ENCODE assay signal across 19 mouse cellular contexts in genomic region chr5:150276611-150277010, GRCm38 (mm10).
DNase-seq lines count a peak whose midpoint lies in the region; ATAC-seq and TF ChIP-seq lines count a peak whose summit lies in the region.
"Had no signal": no experiment of that assay in that cellular context is flagged by ENCODE, and none has a peak within 500 bp of the region (broad histone marks: within the 10 kb centered on the region; RNA-seq: fewer than 3 reads in every experiment).

No protein-coding gene starts in this region.

- H3K4me3 ChIP-seq in gastrocnemius, adult 2 months: no peak overlapping the region
- H3K4me3 ChIP-seq in liver, adult 2 months (ENCODE audit: insufficient read depth, low read depth, low read length): no peak overlapping the region
- H3K4me3 ChIP-seq in liver, embryonic 12.5 days: no peak overlapping the region
- no peak overlapping the region for H3K4me3 ChIP-seq in brown adipose tissue, adult 24 weeks (ENCODE audit: insufficient read depth, low read depth, low read length)
- no peak overlapping the region for H3K4me3 ChIP-seq in heart, postnatal 0 days (ENCODE audit: low read depth, low read length)
- no peak overlapping the region for H3K4me3 ChIP-seq in embryonic facial prominence, embryonic 10.5 days
- H3K4me3 ChIP-seq: limb, embryonic 15.5 days; stomach, embryonic 15.5 days had no signal

- H3K4me1 ChIP-seq in liver, adult 2 months (ENCODE audit: control insufficient read depth, insufficient read depth, low read length): peaks cover 9% of the 10 kb centered on the region
- no peaks in the 10 kb centered on the region for H3K4me1 ChIP-seq in liver, embryonic 12.5 days
- H3K4me1 ChIP-seq in brown adipose tissue, adult 24 weeks (ENCODE audit: control insufficient read depth, insufficient read depth, insufficient read length, low read length): peaks cover 20% of the 10 kb centered on the region
- peaks cover 27% of the 10 kb centered on the region for H3K4me1 ChIP-seq in heart, postnatal 0 days (ENCODE audit: control insufficient read depth, insufficient read depth)
- no peaks in the 10 kb centered on the region for H3K4me1 ChIP-seq in embryonic facial prominence, embryonic 10.5 days
- H3K4me1 ChIP-seq: stomach, embryonic 15.5 days had no signal

- ATAC-seq in liver, embryonic 12.5 days: no peak
- peak; percentile 63 for ATAC-seq in heart, postnatal 0 days (ENCODE audit: insufficient read depth, low read depth)
- no peak for ATAC-seq in activated CD4-positive, CD25-positive, alpha-beta regulatory T cell, adult 4 months
- ATAC-seq: forebrain, embryonic 16.5 days had no signal

- no peak overlapping the region for H3K9ac ChIP-seq in liver, adult 2 months (ENCODE audit: low read depth, low read length)
- no peak overlapping the region for H3K9ac ChIP-seq in liver, embryonic 12.5 days
- H3K9ac ChIP-seq in heart, postnatal 0 days (replicated peaks; ENCODE audit: low read depth, low read length): no peak overlapping the region
- H3K9ac ChIP-seq: limb, embryonic 15.5 days; stomach, embryonic 15.5 days had no signal

- no peak for TF ChIP-seq EP300 in heart, postnatal 0 days (IDR thresholded peaks at IDR 0.05; ENCODE audit: low read depth)

- H3K9me3 ChIP-seq in liver, embryonic 12.5 days (replicated peaks): peaks cover 11% of the 10 kb centered on the region
- no peaks in the 10 kb centered on the region for H3K9me3 ChIP-seq in heart, postnatal 0 days (replicated peaks; ENCODE audit: control insufficient read depth, low read length)
- peaks cover 4% of the 10 kb centered on the region; the same call in 1 of the 2 replicates for H3K9me3 ChIP-seq in embryonic facial prominence, embryonic 10.5 days
- H3K9me3 ChIP-seq: limb, embryonic 15.5 days; stomach, embryonic 15.5 days had no signal

- WGBS in liver, adult 2 months: 76% methylated on average over 4 of the region's 4 CpGs
- 62% methylated on average over 4 of the region's 4 CpGs for WGBS in liver, embryonic 12.5 days (ENCODE audit: insufficient replicate concordance)
- WGBS in heart, postnatal 0 days: 7% methylated on average over 4 of the region's 4 CpGs
- WGBS in embryonic facial prominence, embryonic 10.5 days: 86% methylated on average over 4 of the region's 4 CpGs

- H3K27ac ChIP-seq in gastrocnemius, adult 2 months: peak overlapping the region; percentile 54; the same call in 1 of the 2 replicates
- no peak overlapping the region for H3K27ac ChIP-seq in liver, adult 2 months (replicated peaks; ENCODE audit: insufficient read depth, low read depth, low read length)
- no peak overlapping the region for H3K27ac ChIP-seq in liver, embryonic 12.5 days
- peak overlapping the region; percentile 63; the same call in 1 of the 2 replicates for H3K27ac ChIP-seq in brown adipose tissue, adult 24 weeks (replicated peaks; ENCODE audit: low read depth, low read length)
- peak overlapping the region; percentile 58 for H3K27ac ChIP-seq in heart, postnatal 0 days (ENCODE audit: low read depth)
- no peak overlapping the region for H3K27ac ChIP-seq in embryonic facial prominence, embryonic 10.5 days (replicated peaks)
- H3K27ac ChIP-seq: limb, embryonic 15.5 days; stomach, embryonic 15.5 days had no signal

- no peaks in the 10 kb centered on the region for H3K27me3 ChIP-seq in liver, adult 2 months (ENCODE audit: control insufficient read depth, insufficient read depth, low read length)
- no peaks in the 10 kb centered on the region for H3K27me3 ChIP-seq in liver, embryonic 12.5 days (replicated peaks)
- H3K27me3 ChIP-seq in heart, postnatal 0 days (ENCODE audit: control insufficient read depth, insufficient read depth, low read length): no peaks in the 10 kb centered on the region
- H3K27me3 ChIP-seq in embryonic facial prominence, embryonic 10.5 days (replicated peaks; ENCODE audit: low read depth, poor library complexity, severe bottlenecking): no peaks in the 10 kb centered on the region
- H3K27me3 ChIP-seq: limb, embryonic 15.5 days; stomach, embryonic 15.5 days had no signal

- H3K79me2 ChIP-seq in liver, adult 2 months (ENCODE audit: control insufficient read depth, insufficient read depth, low read length): no peaks in the 10 kb centered on the region

- intact Hi-C loops in gastrocnemius, adult 2 months (cut with DNase I): no loop called here
- intact Hi-C loops in gastrocnemius, postnatal 14 days (cut with DNase I; ENCODE audit: low total_unique reads): no loop called here

- DNase-seq in gastrocnemius, adult 2 months: no peak
- DNase-seq in gastrocnemius, postnatal 14 days: no peak
- peak; percentile 30 for DNase-seq in liver, adult 2 months (ENCODE audit: extremely low read depth, low read depth, low spot score)
- peak; percentile 46 for DNase-seq in heart, postnatal 0 days (ENCODE audit: low spot score)
- DNase-seq in embryonic facial prominence, embryonic 10.5 days (ENCODE audit: low spot score): no peak
- DNase-seq: adrenal gland, postnatal 36 days; cerebellum, adult 11-12 months; embryo, embryonic 11 days; kidney, postnatal 10 days; layer of hippocampus, postnatal 36 days; right cerebral cortex, postnatal 25 days; thymus, postnatal 14 days had no signal

- no peak for TF ChIP-seq CTCF in gastrocnemius, adult 2 months (IDR thresholded peaks at IDR 0.05)
- TF ChIP-seq CTCF in liver, adult 2 months (IDR thresholded peaks at IDR 0.05; ENCODE audit: low read depth, low read length): no peak
- TF ChIP-seq CTCF in heart, postnatal 0 days (IDR thresholded peaks at IDR 0.05; ENCODE audit: low read depth): no peak

- H3K36me3 ChIP-seq in liver, adult 2 months (ENCODE audit: control insufficient read depth, insufficient read depth, low read length): no peaks in the 10 kb centered on the region
- H3K36me3 ChIP-seq in liver, embryonic 12.5 days: no peaks in the 10 kb centered on the region
- no peaks in the 10 kb centered on the region for H3K36me3 ChIP-seq in heart, postnatal 0 days (replicated peaks; ENCODE audit: control insufficient read depth, insufficient read depth, low read length)
- no peaks in the 10 kb centered on the region for H3K36me3 ChIP-seq in embryonic facial prominence, embryonic 10.5 days (replicated peaks)
- H3K36me3 ChIP-seq: limb, embryonic 15.5 days; stomach, embryonic 15.5 days had no signal

- TF ChIP-seq POLR2A in liver, adult 2 months (IDR thresholded peaks at IDR 0.05; ENCODE audit: extremely low read depth, insufficient read depth, low read length): no peak

- no peak overlapping the region for H3K4me2 ChIP-seq in liver, embryonic 12.5 days
- H3K4me2 ChIP-seq in heart, postnatal 0 days (ENCODE audit: low read depth, low read length): no peak overlapping the region
- H3K4me2 ChIP-seq: limb, embryonic 15.5 days; midbrain, embryonic 11.5 days; stomach, embryonic 15.5 days had no signal

Comparison
In these comparisons a context has a peak if more than half of its experiments do, and no peak if none do; other contexts are left out.
1. DNase-seq: peak in liver, adult 2 months (single experiment) and heart, postnatal 0 days (single experiment); none in gastrocnemius, adult 2 months (single experiment), gastrocnemius, postnatal 14 days (single experiment) and embryonic facial prominence, embryonic 10.5 days (single experiment).
2. H3K27ac ChIP-seq: peak in gastrocnemius, adult 2 months (single experiment), brown adipose tissue, adult 24 weeks (single experiment) and heart, postnatal 0 days (single experiment); none in liver, adult 2 months (single experiment), liver, embryonic 12.5 days (single experiment) and embryonic facial prominence, embryonic 10.5 days (single experiment).